Mouse (Mus musculus) ES-Bruce4 (cell line): Measurements from ENCODE around the gene Gm49673.
"Not testable (repeated sequence)": the region's sequence is repeated elsewhere in the genome, so short reads cannot be mapped to it uniquely, and the experiment has no call there.

Experiments used
- CTCF ChIP-seq: IDR thresholded peaks from one replicate; pipeline ENCODE4 v1.8.1; 2011; ENCODE audit warnings: low read depth, low read length
- POLR2A ChIP-seq: IDR thresholded peaks from one replicate; pipeline ENCODE4 v1.8.1; 2011; ENCODE audit warnings: low read length; ENCODE audit not compliant: insufficient read depth

DNA sequence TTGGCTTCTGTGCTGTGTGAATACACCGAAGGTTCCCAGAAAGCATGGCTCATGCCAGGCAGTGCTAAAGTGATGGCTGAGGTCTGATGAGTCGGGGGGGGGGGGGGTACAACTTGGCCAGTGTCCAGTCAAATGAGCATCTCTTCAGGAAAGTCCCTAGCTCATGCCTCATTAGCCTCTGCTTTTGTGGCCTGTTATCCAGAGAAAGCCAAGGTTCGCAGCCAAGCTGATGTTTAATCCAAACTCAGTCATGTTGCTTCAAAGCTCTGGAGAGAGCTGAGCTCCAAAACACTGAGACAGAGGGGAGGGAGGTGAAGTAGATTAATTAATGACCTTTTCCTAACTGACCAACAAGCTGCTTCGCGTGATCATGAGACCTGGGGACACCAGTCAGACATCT is 51.9 kb downstream of the Gm49673 start:
- TF ChIP-seq POLR2A, CTCF: not testable (repeated sequence)
